Mouse (Mus musculus) lung, adult 2 months (tissue): Measurements from ENCODE around the gene Edaradd. TPM values are rescaled to one million over a fixed set of nuclear protein-coding genes. Genes with fewer than 3 reads are reported as not detected.

Experiments
- DNase-seq: peaks from one replicate; pipeline ENCODE4 v3.0.0; 2022
- H3K4me1 ChIP-seq: fragments of 200-500 bp; 2 replicates; pipeline ENCODE4 v1.6.1; 2011; ENCODE audit warnings: low read length; ENCODE audit not compliant: control insufficient read depth, insufficient read depth
- H3K4me3 ChIP-seq: fragments of 200-500 bp; replicated peaks from 2 replicates; pipeline ENCODE3; 2011; ENCODE audit warnings: low read depth, mild to moderate bottlenecking, control low read depth, low read length; ENCODE audit errors: extremely low read depth
- CTCF ChIP-seq: fragments of 200-500 bp; IDR thresholded peaks from 2 replicates; pipeline ENCODE4 v1.5.1; 2011; ENCODE audit warnings: mild to moderate bottlenecking, low read length, control low read depth; ENCODE audit not compliant: insufficient read depth
- POLR2A ChIP-seq: fragments of 200-500 bp; IDR thresholded peaks from 2 replicates; pipeline ENCODE4 v1.6.1; 2011; ENCODE audit warnings: low read depth, mild to moderate bottlenecking, control low read depth, low read length, borderline replicate concordance; ENCODE audit errors: extremely low read depth
- WGBS: fragments of 180-500 bp; shearing (Covaris S2); methylation state at CpG from one replicate; pipeline ENCODE4 v1.1.7; 2018; 5-methylcytosine and 5-hydroxymethylcytosine counted together
- polyA plus RNA-seq: library from polyadenylated mRNA; depleted of rRNA; stranded (reverse); fragments of >200 nt; gene quantifications from 2 replicates; pipeline ENCODE4 v1.2.3, GENCODE M21; 2012

The Edaradd gene
- polyA plus RNA-seq, 1 experiment = 0.53 TPM

GRCm38 (mm10) chr13:12499107-12499506 is 21.1 kb downstream of the Edaradd start:
- TF ChIP-seq CTCF (no peak), POLR2A (no peak)
- no peak for DNase-seq
- H3K4me3 ChIP-seq = no peak overlapping the region
- 80% methylated on average over 7 of the region's 7 CpGs for WGBS
- no peaks in the 10 kb centered on the region for H3K4me1 ChIP-seq

DNA sequence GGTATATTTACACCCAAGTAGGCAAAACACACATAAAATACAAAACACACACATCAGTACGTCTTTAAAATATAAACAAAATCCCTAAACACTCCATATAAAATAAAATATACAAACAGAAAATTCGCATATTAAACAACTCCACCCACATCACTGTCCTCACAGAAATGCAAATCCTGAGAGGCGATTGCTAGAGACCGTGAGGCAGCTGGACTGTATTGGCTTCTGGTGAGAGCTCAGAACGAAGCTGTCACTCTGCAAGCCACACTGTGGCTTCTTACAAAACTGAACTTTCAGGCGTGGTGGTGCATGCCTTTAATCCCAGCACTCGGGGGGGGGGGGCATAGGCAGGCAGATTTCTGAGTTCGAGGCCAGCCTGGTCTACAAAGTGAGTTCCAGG is 22.4 kb downstream of the Edaradd start:
- TF ChIP-seq CTCF (no peak), POLR2A (no peak)
- DNase-seq = no peak
- H3K4me1 ChIP-seq = no peaks in the 10 kb centered on the region
- H3K4me3 ChIP-seq = no peak overlapping the region
- 57% methylated on average over 8 of the region's 8 CpGs for WGBS

DNA sequence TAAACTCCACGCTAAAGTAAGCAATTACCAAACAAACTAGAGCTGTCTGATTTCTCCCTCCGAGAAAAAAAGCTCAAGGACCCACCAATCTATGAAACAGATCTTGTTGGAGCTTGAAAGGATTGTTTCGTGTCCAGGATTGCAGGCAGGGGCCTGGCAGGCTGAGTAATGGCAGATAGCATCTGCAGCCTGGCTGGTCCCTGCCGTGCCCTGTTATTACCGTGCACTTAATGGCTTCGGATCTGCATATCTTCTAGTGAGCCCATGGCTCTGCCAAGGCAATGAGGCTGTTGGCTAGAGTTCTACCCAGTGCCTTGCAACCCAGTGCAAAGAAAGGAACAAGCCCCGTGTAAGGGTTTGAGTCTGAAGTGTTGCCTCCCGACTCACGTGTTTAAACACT is 25.5 kb downstream of the Edaradd start:
- Histone ChIP-seq H3K4me3 (no peak overlapping the region), H3K4me1 (no peaks in the 10 kb centered on the region)
- 89% methylated on average over 9 of the region's 9 CpGs for WGBS
- no peak for DNase-seq
- no peak for TF ChIP-seq CTCF
- no peak for TF ChIP-seq POLR2A

DNA sequence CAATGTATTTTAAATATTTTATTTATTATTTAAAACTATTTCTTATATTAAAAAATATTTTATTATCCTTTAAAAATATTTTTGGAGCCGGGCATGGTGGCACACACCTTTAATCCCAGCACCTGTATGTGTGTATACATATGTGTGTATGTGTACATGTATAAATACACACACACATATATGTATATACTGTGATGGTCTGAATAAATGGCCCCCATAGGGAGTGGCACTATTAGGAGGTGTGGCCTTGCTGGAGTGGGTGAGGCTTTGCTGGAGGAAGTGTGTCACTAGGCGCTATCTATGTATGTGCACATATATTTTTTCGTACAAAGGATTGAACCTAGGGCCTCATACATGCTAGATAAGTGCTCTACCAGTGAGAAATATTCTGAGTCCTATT is 27.7 kb downstream of the Edaradd start:
- WGBS = 86% methylated on average over 3 of the region's 3 CpGs
- Histone ChIP-seq H3K4me3 (no peak overlapping the region), H3K4me1 (no peaks in the 10 kb centered on the region)
- DNase-seq = no peak
- TF ChIP-seq POLR2A (no peak), CTCF (no peak)

- TF ChIP-seq POLR2A (no peak), CTCF (no peak)
Observed at GRCm38 (mm10) chr13:12485640-12486039, 34.6 kb downstream of the Edaradd start.

DNA sequence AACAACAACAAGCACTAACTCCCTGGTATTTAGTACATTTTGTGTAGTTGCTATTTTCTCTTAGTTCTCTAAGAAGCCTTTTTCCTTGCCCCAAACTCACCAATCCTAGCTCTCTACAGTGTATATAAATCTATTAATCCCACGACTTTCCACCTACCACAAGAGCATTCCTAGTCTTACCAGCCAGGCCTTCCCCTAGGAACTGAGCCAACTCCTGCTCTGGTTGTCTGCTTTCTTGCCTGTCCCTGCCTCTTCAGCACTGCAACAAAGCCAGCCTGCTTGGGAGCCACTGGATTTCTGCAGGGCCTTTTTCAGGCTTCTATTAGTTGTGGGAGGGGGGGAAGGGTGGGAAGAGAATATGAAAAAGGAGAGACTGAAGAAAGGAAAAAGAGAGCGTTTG is 35.0 kb downstream of the Edaradd start:
- 71% methylated on average over 2 of the region's 2 CpGs for WGBS
- no peaks in the 10 kb centered on the region for H3K4me1 ChIP-seq
- no peak overlapping the region for H3K4me3 ChIP-seq
- TF ChIP-seq POLR2A (no peak), CTCF (no peak)
- DNase-seq = no peak

More at GRCm38 (mm10) chr13:12485640-12486039, 34.6 kb downstream of the Edaradd start:
- DNase-seq = no peak
- Histone ChIP-seq H3K4me3 (no peak overlapping the region), H3K4me1 (no peaks in the 10 kb centered on the region)
- WGBS = 78% methylated on average over 7 of the region's 7 CpGs

DNA sequence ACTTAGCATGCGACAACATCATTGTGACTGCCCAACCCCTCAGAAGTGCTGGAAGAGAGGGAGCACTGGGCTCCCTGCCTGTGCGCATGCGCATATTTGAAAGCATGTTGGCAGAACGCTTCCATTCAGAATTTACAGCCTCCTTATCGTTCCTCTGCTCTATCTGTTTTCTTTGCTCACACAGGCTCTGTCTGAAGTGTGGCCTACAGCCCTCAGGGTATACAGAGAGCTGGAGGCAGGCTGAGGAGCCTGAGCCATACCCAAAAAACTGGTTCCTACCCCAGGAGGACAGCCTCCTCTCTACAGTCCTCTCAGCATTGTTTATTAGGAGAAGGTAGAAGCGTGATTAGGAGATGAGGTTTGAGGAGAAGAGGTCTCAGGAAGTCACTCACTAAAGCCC is 40.4 kb downstream of the Edaradd start:
- WGBS = 77% methylated on average over 6 of the region's 6 CpGs
- Histone ChIP-seq H3K4me3 (no peak overlapping the region), H3K4me1 (no peaks in the 10 kb centered on the region)
- DNase-seq = no peak
- TF ChIP-seq POLR2A (no peak), CTCF (no peak)

- H3K4me1 ChIP-seq = no peaks in the 10 kb centered on the region
- TF ChIP-seq CTCF (no peak), POLR2A (no peak)
Observed at GRCm38 (mm10) chr13:12478301-12478700, 41.9 kb downstream of the Edaradd start.

DNA sequence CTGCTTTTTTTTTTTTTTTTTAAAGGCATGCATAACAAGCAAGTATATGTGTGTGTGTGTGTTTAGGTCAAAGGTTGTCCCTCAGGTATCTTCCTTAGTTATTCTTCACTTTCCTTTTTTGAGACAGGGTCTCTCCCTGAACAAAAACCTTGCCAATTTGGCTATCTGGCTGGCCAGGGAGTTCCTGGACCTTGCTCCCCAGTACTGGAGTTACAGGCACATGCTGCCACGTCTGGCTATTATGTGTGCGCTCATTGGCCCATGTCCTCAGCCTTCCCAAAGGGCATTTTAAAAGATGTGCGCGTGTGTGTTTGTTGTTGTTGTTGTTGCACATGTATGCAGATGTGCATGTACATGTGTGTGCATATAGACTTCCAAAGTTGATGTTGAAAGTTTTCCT is 43.4 kb downstream of the Edaradd start:
- Histone ChIP-seq H3K4me3 (no peak overlapping the region), H3K4me1 (no peaks in the 10 kb centered on the region)
- 93% methylated on average over 4 of the region's 4 CpGs for WGBS
- TF ChIP-seq CTCF (no peak), POLR2A (no peak)
- DNase-seq = no peak

More at GRCm38 (mm10) chr13:12478301-12478700, 41.9 kb downstream of the Edaradd start:
- WGBS = 82% methylated on average over 15 of the region's 15 CpGs
- no peak for DNase-seq
- H3K4me3 ChIP-seq = no peak overlapping the region

DNA sequence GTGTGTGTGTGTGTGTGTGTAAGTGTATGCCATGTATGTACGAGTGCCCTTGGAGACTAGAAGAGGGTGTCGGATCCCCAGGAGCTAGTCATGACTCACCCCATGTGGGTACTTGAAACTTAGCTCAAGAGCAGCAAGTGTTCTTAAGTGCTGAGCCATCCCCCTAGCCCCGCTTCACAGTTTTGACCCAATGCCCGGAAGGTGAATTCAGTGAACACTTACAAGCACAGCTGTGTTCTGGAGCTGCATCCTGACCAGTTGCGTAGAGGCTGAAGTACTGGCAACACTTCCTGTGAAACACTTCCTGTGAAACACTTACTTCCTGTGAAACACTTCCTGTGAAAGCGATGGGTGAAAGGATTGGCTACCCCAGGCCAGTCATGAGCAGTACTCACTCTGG is 45.0 kb downstream of the Edaradd start:
- 39% methylated on average over 6 of the region's 6 CpGs for WGBS
- Histone ChIP-seq H3K4me3 (no peak overlapping the region), H3K4me1 (no peaks in the 10 kb centered on the region)
- DNase-seq = peak; percentile 45
- TF ChIP-seq POLR2A (no peak), CTCF (no peak)
